Mouse (Mus musculus) MEL (cell line): ENCODE measurements around the gene Myzap. TPM values are rescaled to one million over a fixed set of nuclear protein-coding genes. Genes with fewer than 3 reads are reported as not detected.

Source experiments
- DNase-seq: peaks from one replicate; pipeline ENCODE4 v3.0.0; 2011; ENCODE audit warnings: low read depth, low spot score
- H3K27ac ChIP-seq: 2 replicates; pipeline ENCODE4 v1.5.1; 2012; ENCODE audit warnings: low read depth, mild to moderate bottlenecking, control low read depth, low read length, moderate library complexity; ENCODE audit not compliant: control insufficient read depth
- H3K27me3 ChIP-seq, 2 experiments: fragments of 150-350 bp in 1 of 2; sonication (generic) in 1 of 2; 2 replicates each; pipeline ENCODE4 v1.6.1; 2012; ENCODE audit warnings: low read length in 2 of 2, mild to moderate bottlenecking in 2 of 2, improper control_type of control experiment in 1 of 2, moderate library complexity in 1 of 2; ENCODE audit not compliant: insufficient read depth in 2 of 2, control insufficient read depth in 1 of 2
- H3K36me3 ChIP-seq, 2 experiments: 2 replicates each; pipeline ENCODE4 v1.6.1; 2012 to 2014; ENCODE audit warnings: low read length in 2 of 2, improper control_type of control experiment in 1 of 2, inconsistent platforms in 1 of 2, mild to moderate bottlenecking in 1 of 2; ENCODE audit not compliant: insufficient read depth in 2 of 2, control insufficient read depth in 1 of 2
- H3K4me1 ChIP-seq, 2 experiments: fragments of 150-350 bp in 1 of 2; sonication (generic) in 1 of 2; 2 replicates each; pipeline ENCODE4 v1.6.1; 2012; ENCODE audit warnings: low read length in 2 of 2, improper control_type of control experiment in 1 of 2, mild to moderate bottlenecking in 1 of 2; ENCODE audit not compliant: insufficient read depth in 2 of 2, control insufficient read depth in 1 of 2
- H3K4me3 ChIP-seq, 2 experiments: fragments of 150-350 bp in 1 of 2; sonication (generic) in 1 of 2; 2 replicates each; pipeline ENCODE4 v1.5.1; 2012; ENCODE audit warnings: low read depth in 2 of 2, low read length in 2 of 2, mild to moderate bottlenecking in 2 of 2, moderate library complexity in 2 of 2, control low read depth in 1 of 2, improper control_type of control experiment in 1 of 2; ENCODE audit not compliant: control insufficient read depth in 1 of 2, insufficient read depth in 1 of 2
- H3K79me2 ChIP-seq: 2 replicates; pipeline ENCODE4 v1.6.1; 2012; ENCODE audit warnings: mild to moderate bottlenecking, low read length, moderate library complexity; ENCODE audit not compliant: control insufficient read depth, poor library complexity, insufficient read depth
- H3K9ac ChIP-seq: 2 replicates; pipeline ENCODE4 v1.6.1; 2012; ENCODE audit warnings: low read depth, mild to moderate bottlenecking, control low read depth, low read length, moderate library complexity; ENCODE audit not compliant: control insufficient read depth, poor library complexity, severe bottlenecking
- H3K9me3 ChIP-seq: fragments of 150-350 bp; sonication (generic); replicated peaks from 2 replicates; pipeline ENCODE4 v1.6.1; 2012; ENCODE audit warnings: mild to moderate bottlenecking, low read length, improper control_type of control experiment, moderate library complexity; ENCODE audit not compliant: insufficient read depth
- CHD1 ChIP-seq: IDR thresholded peaks from 2 replicates; pipeline ENCODE4 v1.6.1; 2012; ENCODE audit warnings: low read depth, mild to moderate bottlenecking, inconsistent platforms, low read length, improper control_type of control experiment
- CHD2 ChIP-seq: IDR thresholded peaks from 2 replicates; pipeline ENCODE4 v1.6.1; 2011; ENCODE audit warnings: low read length, improper control_type of control experiment
- CTCF ChIP-seq, 3 experiments: IDR thresholded peaks in 2 of 3; conservative IDR thresholded peaks in 1 of 3; 2 replicates each; pipeline ENCODE4 v1.5.1; 2011 to 2012; ENCODE audit warnings: low read length in 3 of 3, low read depth in 2 of 3, mild to moderate bottlenecking in 2 of 3, improper control_type of control experiment in 1 of 3, inconsistent platforms in 1 of 3, mixed read lengths in 1 of 3, moderate library complexity in 1 of 3; ENCODE audit not compliant: control insufficient read depth in 1 of 3, insufficient read depth in 1 of 3, poor library complexity in 1 of 3, severe bottlenecking in 1 of 3
- ETS1 ChIP-seq: IDR thresholded peaks from 2 replicates; pipeline ENCODE4 v1.6.1; 2012; ENCODE audit warnings: low read depth, mild to moderate bottlenecking, inconsistent platforms, low read length, improper control_type of control experiment, moderate library complexity
- MEF2A ChIP-seq: IDR thresholded peaks from 2 replicates; pipeline ENCODE4 v1.6.1; 2014; ENCODE audit warnings: low read depth, mild to moderate bottlenecking, inconsistent platforms, low read length, improper control_type of control experiment; ENCODE audit not compliant: poor library complexity, insufficient replicate concordance, severe bottlenecking; ENCODE audit errors: extremely low read depth
- MYC ChIP-seq: IDR thresholded peaks from 2 replicates; pipeline ENCODE4 v1.6.1; 2011; ENCODE audit warnings: low read depth, mild to moderate bottlenecking, low read length, improper control_type of control experiment, moderate library complexity
- NELFE ChIP-seq: IDR thresholded peaks from 2 replicates; pipeline ENCODE4 v1.6.1; 2011; ENCODE audit warnings: low read depth, low read length, improper control_type of control experiment
- POLR2A ChIP-seq, 2 experiments: IDR thresholded peaks; 2 replicates each; pipeline ENCODE4 v1.6.1; 2011 to 2012; ENCODE audit warnings: low read length in 2 of 2, mild to moderate bottlenecking in 2 of 2, control low read depth in 1 of 2, improper control_type of control experiment in 1 of 2, low read depth in 1 of 2, moderate library complexity in 1 of 2; ENCODE audit not compliant: control insufficient read depth in 1 of 2, insufficient read depth in 1 of 2, poor library complexity in 1 of 2
- POLR2AphosphoS5 ChIP-seq: IDR thresholded peaks from 2 replicates; pipeline ENCODE4 v1.6.1; 2012; ENCODE audit warnings: low read depth, borderline replicate concordance, mild to moderate bottlenecking, inconsistent platforms, low read length, moderate library complexity, mixed read lengths
- TCF12 ChIP-seq: IDR thresholded peaks from 2 replicates; pipeline ENCODE4 v1.6.1; 2014; ENCODE audit warnings: low read depth, mild to moderate bottlenecking, inconsistent platforms, low read length, improper control_type of control experiment, moderate library complexity
- ZC3H11A ChIP-seq: IDR thresholded peaks from 2 replicates; pipeline ENCODE4 v1.6.1; 2012; ENCODE audit warnings: low read depth, mild to moderate bottlenecking, inconsistent platforms, low read length, improper control_type of control experiment
- ZKSCAN1 ChIP-seq: IDR thresholded peaks from 2 replicates; pipeline ENCODE4 v1.6.1; 2012; ENCODE audit warnings: low read depth, mild to moderate bottlenecking, inconsistent platforms, low read length, improper control_type of control experiment, moderate library complexity
- polyA plus RNA-seq, 2 experiments: library from polyadenylated mRNA; stranded (reverse) in 1 of 2; unstranded in 1 of 2; fragments of >175 nt in 1 of 2; fragments of >200 nt in 1 of 2; gene quantifications; 2 replicates each; pipeline versions ENCODE4 v1.2.1 to v1.2.4; 2012; ENCODE audit warnings: low replicate concordance in 2 of 2, low read depth in 1 of 2; ENCODE audit not compliant: insufficient read length in 2 of 2, insufficient read depth in 1 of 2, missing spikeins in 1 of 2
- total RNA-seq: library from RNA; depleted of rRNA; stranded (reverse); fragments of 300-350 nt; gene quantifications from 2 replicates; pipeline ENCODE4 v1.2.3, GENCODE M21; 2012

The Myzap gene
- total and polyA plus RNA-seq, 3 experiments: 0.06 TPM; not detected in 2

DNA sequence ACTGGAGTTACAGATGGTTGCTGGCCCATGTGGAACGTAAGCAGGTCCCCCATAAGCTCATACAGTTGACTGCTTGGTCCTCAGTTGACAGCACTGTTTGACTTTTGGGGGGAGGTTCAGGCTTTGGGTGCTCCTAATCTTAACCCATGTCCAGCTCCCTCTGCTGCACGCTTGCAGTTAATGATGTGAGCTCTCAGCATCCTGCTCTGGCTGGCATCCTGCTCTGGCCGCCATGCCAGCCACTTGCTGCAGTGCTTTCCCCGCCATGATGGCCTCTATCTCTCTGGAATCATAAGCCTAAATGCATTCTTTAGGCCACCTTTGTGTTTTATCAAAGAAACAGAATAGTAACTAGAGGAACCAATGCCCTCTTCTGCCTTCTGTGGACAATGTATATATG lies 116.6 kb downstream of the Myzap start:
- no peaks in the 10 kb centered on the region for H3K4me1 ChIP-seq
- H3K27me3 ChIP-seq: no peaks in the 10 kb centered on the region
- H3K9ac ChIP-seq: no peak overlapping the region
- 0 out of 2 replicates have a peak, but pooled peaks cover 1% of the 10 kb centered on the region for H3K79me2 ChIP-seq
- H3K36me3 ChIP-seq: peaks cover 8 to 34% of the 10 kb centered on the region in 2 experiments
- no peak for TF ChIP-seq CHD1
- no peak for TF ChIP-seq NELFE
- TF ChIP-seq ZC3H11A: no peak
- TF ChIP-seq MEF2A: no peak
- H3K9me3 ChIP-seq: no peaks in the 10 kb centered on the region
- no peak overlapping the region for H3K4me3 ChIP-seq
- no peak overlapping the region for H3K27ac ChIP-seq
- no peak for DNase-seq

DNA sequence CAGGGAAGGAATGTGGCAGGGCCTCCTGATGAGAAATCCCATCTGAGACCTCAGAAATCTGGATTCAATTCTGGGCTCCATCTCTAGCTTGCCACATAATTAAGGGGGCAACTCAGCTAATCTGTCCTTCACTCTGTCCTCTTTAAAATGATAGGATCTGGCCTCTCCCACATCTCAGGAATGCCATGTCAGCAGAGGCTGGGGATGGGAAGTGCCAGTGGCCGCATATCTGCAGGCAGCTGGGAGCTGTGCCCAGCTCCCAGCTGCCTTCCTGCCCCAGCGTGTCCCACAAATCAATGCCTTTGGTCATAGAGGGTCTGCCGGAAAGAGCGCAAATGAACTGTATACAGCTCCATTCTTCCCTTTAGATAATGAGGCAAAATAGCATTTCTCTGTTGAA lies 124.7 kb downstream of the Myzap start:
- no peak for TF ChIP-seq MYC
- TF ChIP-seq TCF12: no peak
- TF ChIP-seq ETS1: no peak
- TF ChIP-seq ZC3H11A: no peak
- TF ChIP-seq ZKSCAN1: no peak
- TF ChIP-seq POLR2AphosphoS5: no peak
- TF ChIP-seq POLR2A (IDR thresholded peaks at IDR 0.05; ENCODE audit: control insufficient read depth in 1 of 2, insufficient read depth in 1 of 2, low read depth in 1 of 2, low read length in 2 of 2, poor library complexity in 1 of 2): no peak
- TF ChIP-seq, all 39 proteins: peak for 0
- H3K9me3 ChIP-seq: no peaks in the 10 kb centered on the region
- no peak overlapping the region for H3K9ac ChIP-seq
- peaks cover under 1 to 2% of the 10 kb centered on the region in 2 experiments; a peak in 2 of 4 replicates for H3K27me3 ChIP-seq
- no peak overlapping the region for H3K27ac ChIP-seq
- H3K79me2 ChIP-seq: no peaks in the 10 kb centered on the region
- no peak for DNase-seq
- H3K4me3 ChIP-seq: no peak overlapping the region
- H3K4me1 ChIP-seq: no peaks in the 10 kb centered on the region
- H3K36me3 ChIP-seq: no peaks in the 10 kb centered on the region

DNA sequence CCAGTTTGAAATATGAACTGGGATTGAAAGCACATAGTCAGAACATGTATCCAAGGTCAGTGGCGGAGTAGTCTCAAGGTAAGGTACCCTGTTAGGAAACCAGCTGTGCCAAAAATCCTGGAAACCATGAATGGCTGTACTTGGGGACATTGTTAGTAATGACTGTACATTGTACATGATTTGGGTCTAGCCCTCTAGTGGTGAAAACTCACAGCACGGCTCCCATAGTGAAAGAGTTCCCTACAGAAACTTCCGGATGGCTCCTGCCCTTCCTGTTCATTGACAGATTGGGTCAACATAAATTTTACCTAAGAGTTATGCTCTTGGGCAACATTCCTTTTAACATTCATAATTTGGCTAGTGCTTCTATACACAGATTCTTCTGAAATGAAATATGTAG lies 126.0 kb downstream of the Myzap start:
- H3K79me2 ChIP-seq: no peaks in the 10 kb centered on the region
- H3K4me1 ChIP-seq: no peaks in the 10 kb centered on the region
- H3K4me3 ChIP-seq: no peak overlapping the region

More for the DNA sequence above, 126.0 kb downstream of the Myzap start:
- Histone ChIP-seq H3K9ac (no peak overlapping the region), H3K27me3 (peaks cover 2 to 3% of the 10 kb centered on the region in 2 experiments; a peak in 2 of 4 replicates), H3K27ac (no peak overlapping the region), H3K36me3 (no peaks in the 10 kb centered on the region), H3K9me3 (no peaks in the 10 kb centered on the region)
- TF ChIP-seq CHD2 (no peak), CTCF (IDR thresholded peaks at IDR 0.05 in 2 of 3, conservative IDR thresholded peaks at IDR 0.05 in 1 of 3; ENCODE audit: control insufficient read depth in 1 of 3, insufficient read depth in 1 of 3, low read depth in 2 of 3, low read length in 3 of 3, poor library complexity in 1 of 3, severe bottlenecking in 1 of 3) (peak; percentile 19 to 58 (median 54); a peak in 4 of 6 replicates)
- DNase-seq: no peak
